Mouse (Mus musculus) urinary bladder, adult 2 months (tissue): ENCODE results near the gene Rbm28. TPM values are rescaled to one million over a fixed set of nuclear protein-coding genes. Genes with fewer than 3 reads are reported as not detected.
A peak's percentile ranks its signal among the peaks of the same experiment; 100 is the strongest.
"Not testable (repeated sequence)": the region's sequence is repeated elsewhere in the genome, so short reads cannot be mapped to it uniquely, and the experiment has no call there.

Experiments
- DNase-seq: peaks from one replicate; pipeline ENCODE4 v3.0.0; 2022; ENCODE audit warnings: low spot score
- polyA plus RNA-seq: library from polyadenylated mRNA; depleted of rRNA; stranded (reverse); fragments of >200 nt; gene quantifications from 2 replicates; pipeline ENCODE4 v1.2.3, GENCODE M21; 2012

Rbm28 gene
- polyA plus RNA-seq, 1 experiment, result 37.1 TPM

GRCm38 (mm10) chr6:29195146-29195545, 30.3 kb upstream of the Rbm28 start:
- peak; percentile 5 for DNase-seq

GRCm38 (mm10) chr6:29193961-29194750, 29.4 kb upstream of the Rbm28 start:
- DNase-seq, result peak; percentile 11

- no peak for DNase-seq
Measured at GRCm38 (mm10) chr6:29187936-29188335, 23.1 kb upstream of the Rbm28 start.

GRCm38 (mm10) chr6:29179843-29180242, 15.0 kb upstream of the Rbm28 start:
- DNase-seq, result peak; percentile 5

GRCm38 (mm10) chr6:29178888-29179658, 14.3 kb upstream of the Rbm28 start, which contains the start of gene Prrt4:
Prrt4 (minus strand) TSS chr6:29179584.
- DNase-seq, result peak; percentile 47

GRCm38 (mm10) chr6:29177901-29178879, 13.4 kb upstream of the Rbm28 start:
- peak; percentile 14 for DNase-seq

- no peak for DNase-seq
Measured at GRCm38 (mm10) chr6:29175113-29175512, 10.3 kb upstream of the Rbm28 start.

- DNase-seq, result no peak
Measured at GRCm38 (mm10) chr6:29174368-29174767, 9.6 kb upstream of the Rbm28 start.

- DNase-seq, result peak; percentile 60
Measured at GRCm38 (mm10) chr6:29170952-29171388, 6.2 kb upstream of the Rbm28 start.

- peak; percentile 31 for DNase-seq
Measured at GRCm38 (mm10) chr6:29170063-29170921, 5.5 kb upstream of the Rbm28 start.

- DNase-seq, result peak; percentile 21
Measured at GRCm38 (mm10) chr6:29169675-29170062, 4.9 kb upstream of the Rbm28 start.

GRCm38 (mm10) chr6:29168871-29169270, 4.1 kb upstream of the Rbm28 start:
- DNase-seq, result peak; percentile 8

- no peak for DNase-seq
Measured at GRCm38 (mm10) chr6:29166196-29166595, 1.4 kb upstream of the Rbm28 start.

GRCm38 (mm10) chr6:29161291-29161690, 3.5 kb downstream of the Rbm28 start:
- not testable (repeated sequence) for DNase-seq

GRCm38 (mm10) chr6:29160786-29161185, 4.0 kb downstream of the Rbm28 start:
- DNase-seq, result no peak

GRCm38 (mm10) chr6:29156326-29156725, 8.5 kb downstream of the Rbm28 start:
- DNase-seq, result no peak

- no peak for DNase-seq
Measured at GRCm38 (mm10) chr6:29150001-29150400, 14.8 kb downstream of the Rbm28 start.

GRCm38 (mm10) chr6:29147407-29148010, 17.3 kb downstream of the Rbm28 start:
- DNase-seq, result no peak

- no peak for DNase-seq
Measured at GRCm38 (mm10) chr6:29146641-29147040, 18.2 kb downstream of the Rbm28 start.
